ENCODE assay signal across 20 mouse cellular contexts in genomic region chr12:26280719-26281480, GRCm38 (mm10).
DNase-seq lines count a peak whose midpoint lies in the region; ATAC-seq and TF ChIP-seq lines count a peak whose summit lies in the region.
"Had no signal": no experiment of that assay in that cellular context is flagged by ENCODE, and none has a peak within 500 bp of the region (broad histone marks: within the 10 kb centered on the region; RNA-seq: fewer than 3 reads in every experiment).

No protein-coding gene starts in this region.

- H3K4me1 ChIP-seq in forebrain, embryonic 13.5 days: peaks cover 6% of the 10 kb centered on the region
- peaks cover 11% of the 10 kb centered on the region; the same call in 1 of the 2 replicates for H3K4me1 ChIP-seq in forebrain, embryonic 12.5 days
- peaks cover 6% of the 10 kb centered on the region; the same call in 1 of the 2 replicates for H3K4me1 ChIP-seq in hindbrain, postnatal 0 days (ENCODE audit: insufficient read depth, low read length)
- peaks cover 5% of the 10 kb centered on the region; the same call in 1 of the 2 replicates for H3K4me1 ChIP-seq in hindbrain, embryonic 16.5 days (ENCODE audit: control insufficient read depth, insufficient read depth, low read depth, low read length)
- H3K4me1 ChIP-seq in neural tube, embryonic 15.5 days: peaks cover 14% of the 10 kb centered on the region
- H3K4me1 ChIP-seq: liver, embryonic 15.5 days had no signal

- peak; percentile 24; the same call in 1 of the 2 replicates for ATAC-seq in forebrain, embryonic 13.5 days
- ATAC-seq in forebrain, embryonic 12.5 days (ENCODE audit: low FRiP score): no peak
- no peak for ATAC-seq in hindbrain, postnatal 0 days
- no peak for ATAC-seq in hindbrain, embryonic 16.5 days
- ATAC-seq in neural tube, embryonic 15.5 days (ENCODE audit: low FRiP score): no peak
- ATAC-seq: midbrain, embryonic 13.5 days had no signal

- DNase-seq in hindbrain, postnatal 0 days (ENCODE audit: low spot score): peak; percentile 16
- DNase-seq in brain, embryonic 18.5 days (ENCODE audit: low read depth, low spot score): peak; percentile 18
- peak; percentile 20 for DNase-seq in lung, postnatal 36 days
- no peak for DNase-seq in spleen, adult 12 weeks (ENCODE audit: low spot score)
- DNase-seq: adrenal gland, adult 2 months; B cell, adult 2 months; cerebellum, postnatal 36 days; kidney, adult 11 months; kidney, postnatal 14 days; spleen, adult 18-20 months; thymus, postnatal 4 days had no signal

- H3K36me3 ChIP-seq in forebrain, embryonic 13.5 days (ENCODE audit: poor library complexity, severe bottlenecking): no peaks in the 10 kb centered on the region
- no peaks in the 10 kb centered on the region for H3K36me3 ChIP-seq in forebrain, embryonic 12.5 days (replicated peaks)
- H3K36me3 ChIP-seq in hindbrain, postnatal 0 days (ENCODE audit: insufficient read depth, low read length): no peaks in the 10 kb centered on the region
- no peaks in the 10 kb centered on the region for H3K36me3 ChIP-seq in hindbrain, embryonic 16.5 days (ENCODE audit: control insufficient read depth, insufficient read depth, low read length)
- no peaks in the 10 kb centered on the region for H3K36me3 ChIP-seq in neural tube, embryonic 15.5 days
- H3K36me3 ChIP-seq: embryonic facial prominence, embryonic 15.5 days; limb, embryonic 10.5 days; liver, embryonic 15.5 days; midbrain, embryonic 13.5 days had no signal

- no peak for TF ChIP-seq CTCF in hindbrain, postnatal 0 days (IDR thresholded peaks at IDR 0.05; ENCODE audit: low read depth)

- no peak overlapping the region for H3K27ac ChIP-seq in forebrain, embryonic 13.5 days
- no peak overlapping the region for H3K27ac ChIP-seq in forebrain, embryonic 12.5 days
- H3K27ac ChIP-seq in hindbrain, postnatal 0 days: no peak overlapping the region
- no peak overlapping the region for H3K27ac ChIP-seq in hindbrain, embryonic 16.5 days (ENCODE audit: low read depth, low read length)
- H3K27ac ChIP-seq in neural tube, embryonic 15.5 days (replicated peaks): no peak overlapping the region
- H3K27ac ChIP-seq: embryonic facial prominence, embryonic 15.5 days; limb, embryonic 10.5 days; liver, embryonic 15.5 days; midbrain, embryonic 13.5 days; stomach, postnatal 0 days had no signal

- 73% methylated on average over 3 of the region's 3 CpGs for WGBS in forebrain, embryonic 13.5 days
- 68% methylated on average over 3 of the region's 3 CpGs for WGBS in forebrain, embryonic 12.5 days
- WGBS in hindbrain, postnatal 0 days: 51% methylated on average over 3 of the region's 3 CpGs
- 63% methylated on average over 3 of the region's 3 CpGs for WGBS in hindbrain, embryonic 16.5 days
- WGBS in neural tube, embryonic 15.5 days: 70% methylated on average over 3 of the region's 3 CpGs

- no peak overlapping the region for H3K4me2 ChIP-seq in forebrain, embryonic 13.5 days
- H3K4me2 ChIP-seq in forebrain, embryonic 12.5 days: no peak overlapping the region
- H3K4me2 ChIP-seq in hindbrain, postnatal 0 days (ENCODE audit: low read depth, low read length): no peak overlapping the region
- no peak overlapping the region for H3K4me2 ChIP-seq in hindbrain, embryonic 16.5 days (ENCODE audit: low read length)
- H3K4me2 ChIP-seq in neural tube, embryonic 15.5 days: no peak overlapping the region
- H3K4me2 ChIP-seq: embryonic facial prominence, embryonic 15.5 days; liver, embryonic 15.5 days; midbrain, embryonic 13.5 days had no signal

- H3K9me3 ChIP-seq in forebrain, embryonic 13.5 days (replicated peaks): no peaks in the 10 kb centered on the region
- H3K9me3 ChIP-seq in forebrain, embryonic 12.5 days: no peaks in the 10 kb centered on the region
- 0 out of 2 replicates have a peak, but pooled peaks cover 3% of the 10 kb centered on the region for H3K9me3 ChIP-seq in hindbrain, postnatal 0 days (ENCODE audit: low read length)
- no peaks in the 10 kb centered on the region for H3K9me3 ChIP-seq in hindbrain, embryonic 16.5 days (ENCODE audit: control insufficient read depth, low read length)
- H3K9me3 ChIP-seq in neural tube, embryonic 15.5 days (replicated peaks): no peaks in the 10 kb centered on the region
- H3K9me3 ChIP-seq: embryonic facial prominence, embryonic 15.5 days; limb, embryonic 10.5 days; liver, embryonic 15.5 days; midbrain, embryonic 13.5 days had no signal

- no peak overlapping the region for H3K9ac ChIP-seq in forebrain, embryonic 13.5 days
- H3K9ac ChIP-seq in forebrain, embryonic 12.5 days: no peak overlapping the region
- no peak overlapping the region for H3K9ac ChIP-seq in hindbrain, postnatal 0 days (replicated peaks; ENCODE audit: low read length)
- no peak overlapping the region for H3K9ac ChIP-seq in hindbrain, embryonic 16.5 days (ENCODE audit: low read depth, low read length)
- no peak overlapping the region for H3K9ac ChIP-seq in neural tube, embryonic 15.5 days (replicated peaks)
- H3K9ac ChIP-seq: embryonic facial prominence, embryonic 15.5 days; liver, embryonic 15.5 days; midbrain, embryonic 13.5 days had no signal

- H3K27me3 ChIP-seq in forebrain, embryonic 13.5 days: no peaks in the 10 kb centered on the region
- peaks cover 2% of the 10 kb centered on the region; the same call in 1 of the 2 replicates for H3K27me3 ChIP-seq in forebrain, embryonic 12.5 days
- no peaks in the 10 kb centered on the region for H3K27me3 ChIP-seq in hindbrain, postnatal 0 days (ENCODE audit: insufficient read depth, low read length)
- no peaks in the 10 kb centered on the region for H3K27me3 ChIP-seq in hindbrain, embryonic 16.5 days (replicated peaks; ENCODE audit: control insufficient read depth, insufficient read depth, low read length)
- H3K27me3 ChIP-seq in neural tube, embryonic 15.5 days (replicated peaks): no peaks in the 10 kb centered on the region
- H3K27me3 ChIP-seq: embryonic facial prominence, embryonic 15.5 days; liver, embryonic 15.5 days; midbrain, embryonic 13.5 days had no signal

- H3K4me3 ChIP-seq in forebrain, embryonic 13.5 days: no peak overlapping the region
- H3K4me3 ChIP-seq in forebrain, embryonic 12.5 days (replicated peaks): no peak overlapping the region
- H3K4me3 ChIP-seq in hindbrain, postnatal 0 days (ENCODE audit: low read length): no peak overlapping the region
- H3K4me3 ChIP-seq in hindbrain, embryonic 16.5 days (ENCODE audit: low read length): no peak overlapping the region
- H3K4me3 ChIP-seq in neural tube, embryonic 15.5 days (replicated peaks): no peak overlapping the region
- H3K4me3 ChIP-seq: embryonic facial prominence, embryonic 15.5 days; limb, embryonic 10.5 days; liver, embryonic 15.5 days; midbrain, embryonic 13.5 days had no signal
